Mouse (Mus musculus) intestine, embryonic 14.5 days (tissue): ENCODE measurements at regions not wholly inside any gene's neighbourhood (a gene's known extent, or its start where the extent isn't known, plus 50 kb on each side); places are given as distances from the start of the nearest gene placed in this dataset.
A peak's percentile ranks its signal among the peaks of the same experiment; 100 is the strongest.

ENCODE experiments used
- ATAC-seq: fragments of 200-750 bp; cut with Nextera tagmentation; replicated peaks from 2 replicates; pipeline ENCODE4 v1.8.0; 2017; ENCODE audit warnings: low read depth, moderate number of reproducible peaks, moderate TSS enrichment, moderate library complexity; ENCODE audit not compliant: low FRiP score, low TSS enrichment
- DNase-seq: peaks from one replicate; pipeline ENCODE4 v3.0.0-alpha.2; 2018; ENCODE audit warnings: low spot score
- H3K27ac ChIP-seq: fragments of 300-500 bp; sonication (generic); 2 replicates; pipeline ENCODE4 v1.5.1; 2014; ENCODE audit warnings: low read depth, mild to moderate bottlenecking, control low read depth
- H3K27me3 ChIP-seq: fragments of 300-500 bp; sonication (generic); replicated peaks from 2 replicates; pipeline ENCODE4 v1.6.1; 2014; ENCODE audit warnings: low read length, control low read depth; ENCODE audit not compliant: control insufficient read depth, insufficient read depth
- H3K36me3 ChIP-seq: fragments of 300-500 bp; sonication (generic); 2 replicates; pipeline ENCODE4 v1.6.1; 2014; ENCODE audit warnings: low read length, control low read depth; ENCODE audit not compliant: control insufficient read depth, insufficient read depth
- H3K4me1 ChIP-seq: fragments of 300-500 bp; sonication (generic); replicated peaks from 2 replicates; pipeline ENCODE4 v1.6.1; 2014; ENCODE audit warnings: low read length, control low read depth, mixed read lengths; ENCODE audit not compliant: control insufficient read depth, insufficient read depth
- H3K4me2 ChIP-seq: fragments of 300-500 bp; sonication (generic); 2 replicates; pipeline ENCODE4 v1.6.1; 2014; ENCODE audit warnings: low read length
- H3K4me3 ChIP-seq: fragments of 300-500 bp; sonication (generic); 2 replicates; pipeline ENCODE4 v1.5.1; 2014; ENCODE audit warnings: low read depth, low read length, control low read depth, mixed read lengths
- H3K9ac ChIP-seq: fragments of 300-500 bp; sonication (generic); 2 replicates; pipeline ENCODE4 v1.6.1; 2014; ENCODE audit warnings: mild to moderate bottlenecking, low read length
- H3K9me3 ChIP-seq: fragments of 300-500 bp; sonication (generic); 2 replicates; pipeline ENCODE4 v1.6.1; 2016; ENCODE audit warnings: low read length, control low read depth; ENCODE audit not compliant: control insufficient read depth
- WGBS: fragments of 180-500 bp; shearing (Covaris S2); extraction: QIAGEN DNeasy Blood & Tissue Kit; methylation state at CpG from one replicate; pipeline ENCODE4 v1.1.7; 2014; 5-methylcytosine and 5-hydroxymethylcytosine counted together

- ATAC-seq = no peak
- Histone ChIP-seq H3K4me2 (no peak overlapping the region), H3K27ac (no peak overlapping the region), H3K9me3 (no peaks in the 10 kb centered on the region), H3K4me3 (no peak overlapping the region), H3K9ac (no peak overlapping the region), H3K4me1 (no peaks in the 10 kb centered on the region), H3K36me3 (no peaks in the 10 kb centered on the region), H3K27me3 (no peaks in the 10 kb centered on the region)
- no peak for DNase-seq
- whole genome bisulfite sequencing = 58% methylated on average over 2 of the region's 2 CpGs
These were observed 353.6 kb upstream of the Galnt5 start for GRCm38 (mm10) chr2:57644117-57644516.

GRCm38 (mm10) chr2:57644541-57644940 is 353.1 kb upstream of the Galnt5 start:
- no peak for DNase-seq

GRCm38 (mm10) chr2:57649002-57649401 is 348.7 kb upstream of the Galnt5 start:
- Histone ChIP-seq H3K36me3 (no peaks in the 10 kb centered on the region), H3K27ac (no peak overlapping the region), H3K9me3 (no peaks in the 10 kb centered on the region), H3K4me3 (no peak overlapping the region), H3K9ac (no peak overlapping the region), H3K27me3 (no peaks in the 10 kb centered on the region), H3K4me1 (no peaks in the 10 kb centered on the region), H3K4me2 (no peak overlapping the region)
- DNase-seq (no peak), ATAC-seq (no peak)
- 82% methylated on average over 4 of the region's 4 CpGs for WGBS

More at GRCm38 (mm10) chr2:57644541-57644940, 353.1 kb upstream of the Galnt5 start:
- Histone ChIP-seq H3K27ac (no peak overlapping the region), H3K4me3 (no peak overlapping the region), H3K27me3 (no peaks in the 10 kb centered on the region), H3K4me2 (no peak overlapping the region), H3K36me3 (no peaks in the 10 kb centered on the region), H3K9me3 (no peaks in the 10 kb centered on the region), H3K9ac (no peak overlapping the region), H3K4me1 (no peaks in the 10 kb centered on the region)
- 82% methylated on average over 2 of the region's 2 CpGs for WGBS
- ATAC-seq = no peak

GRCm38 (mm10) chr2:57657409-57657808 is 340.3 kb upstream of the Galnt5 start:
- no peaks in the 10 kb centered on the region for H3K27me3 ChIP-seq
- no peak overlapping the region for H3K27ac ChIP-seq
- H3K4me1 ChIP-seq = no peaks in the 10 kb centered on the region
- no peak overlapping the region for H3K4me2 ChIP-seq
- ATAC-seq (no peak), DNase-seq (no peak)
- H3K36me3 ChIP-seq = no peaks in the 10 kb centered on the region
- H3K9ac ChIP-seq = no peak overlapping the region
- H3K4me3 ChIP-seq = no peak overlapping the region
- WGBS = 90% methylated on average over 4 of the region's 4 CpGs
- H3K9me3 ChIP-seq = no peaks in the 10 kb centered on the region

- ATAC-seq (no peak), DNase-seq (no peak)
- WGBS = 84% methylated on average over 1 of the region's 1 CpGs
- Histone ChIP-seq H3K36me3 (no peaks in the 10 kb centered on the region), H3K27me3 (no peaks in the 10 kb centered on the region), H3K4me1 (no peaks in the 10 kb centered on the region), H3K4me2 (no peak overlapping the region), H3K4me3 (no peak overlapping the region), H3K27ac (no peak overlapping the region), H3K9me3 (no peaks in the 10 kb centered on the region), H3K9ac (no peak overlapping the region)
These were observed 335.8 kb upstream of the Galnt5 start for GRCm38 (mm10) chr2:57661838-57662237.

GRCm38 (mm10) chr2:57672007-57672643 is 325.6 kb upstream of the Galnt5 start:
- Histone ChIP-seq H3K36me3 (no peaks in the 10 kb centered on the region), H3K27ac (no peak overlapping the region), H3K4me2 (no peak overlapping the region), H3K27me3 (no peaks in the 10 kb centered on the region), H3K4me1 (no peaks in the 10 kb centered on the region), H3K9me3 (no peaks in the 10 kb centered on the region), H3K9ac (no peak overlapping the region), H3K4me3 (no peak overlapping the region)
- no peak for ATAC-seq
- WGBS = 59% methylated on average over 3 of the region's 3 CpGs
- DNase-seq = no peak

GRCm38 (mm10) chr2:57689877-57690276 is 307.8 kb upstream of the Galnt5 start:
- no peaks in the 10 kb centered on the region for H3K9me3 ChIP-seq
- no peak for DNase-seq
- no peak overlapping the region for H3K9ac ChIP-seq
- H3K27me3 ChIP-seq = no peaks in the 10 kb centered on the region
- H3K4me1 ChIP-seq = no peaks in the 10 kb centered on the region
- no peak overlapping the region for H3K4me2 ChIP-seq
- ATAC-seq = no peak
- WGBS = 70% methylated on average over 3 of the region's 3 CpGs
- H3K27ac ChIP-seq = no peak overlapping the region
- H3K4me3 ChIP-seq = no peak overlapping the region
- H3K36me3 ChIP-seq = no peaks in the 10 kb centered on the region

- Histone ChIP-seq H3K27me3 (no peaks in the 10 kb centered on the region), H3K4me3 (no peak overlapping the region), H3K36me3 (no peaks in the 10 kb centered on the region), H3K9ac (no peak overlapping the region), H3K4me2 (peak overlapping the region; percentile 31), H3K27ac (no peak overlapping the region), H3K4me1 (0 out of 2 replicates have a peak, but pooled peaks cover 5% of the 10 kb centered on the region), H3K9me3 (no peaks in the 10 kb centered on the region)
- WGBS = 31% methylated on average over 11 of the region's 11 CpGs
- ATAC-seq = no peak
- no peak for DNase-seq
These were observed 300.5 kb upstream of the Galnt5 start for GRCm38 (mm10) chr2:57696992-57697772.
